Mouse (Mus musculus) embryonic facial prominence, embryonic 11.5 days (tissue): Measurements from ENCODE around the gene Lbhd2. TPM values are rescaled to one million over a fixed set of nuclear protein-coding genes. Genes with fewer than 3 reads are reported as not detected.
A peak's percentile ranks its signal among the peaks of the same experiment; 100 is the strongest.

ENCODE experiments used
- ATAC-seq: fragments of 200-750 bp; cut with Nextera tagmentation; replicated peaks from 2 replicates; pipeline ENCODE4 v1.8.0; 2017; ENCODE audit warnings: low read depth; ENCODE audit not compliant: insufficient number of reproducible peaks, low FRiP score, low TSS enrichment
- DNase-seq: peaks from one replicate; pipeline ENCODE4 v3.0.0-alpha.2; 2015; ENCODE audit warnings: low spot score
- H3K27ac ChIP-seq: fragments of 300-500 bp; sonication (generic); replicated peaks from 2 replicates; pipeline ENCODE4 v1.5.1; 2014; ENCODE audit warnings: mild to moderate bottlenecking, low read depth, low read length, control low read depth
- H3K27me3 ChIP-seq: fragments of 300-500 bp; sonication (generic); 2 replicates; pipeline ENCODE4 v1.6.1; 2014; ENCODE audit warnings: mild to moderate bottlenecking, low read length, moderate library complexity, mixed read lengths; ENCODE audit not compliant: control insufficient read depth, insufficient read depth
- H3K36me3 ChIP-seq: fragments of 300-500 bp; sonication (generic); replicated peaks from 2 replicates; pipeline ENCODE4 v1.6.1; 2014; ENCODE audit warnings: low read depth, mild to moderate bottlenecking, low read length, moderate library complexity, mixed read lengths; ENCODE audit not compliant: control insufficient read depth, insufficient read depth
- H3K4me1 ChIP-seq: fragments of 300-500 bp; sonication (generic); 2 replicates; pipeline ENCODE4 v1.6.1; 2014; ENCODE audit warnings: low read length, mixed read lengths; ENCODE audit not compliant: control insufficient read depth, insufficient read depth
- H3K4me2 ChIP-seq: fragments of 300-500 bp; sonication (generic); 2 replicates; pipeline ENCODE4 v1.6.1; 2014; ENCODE audit warnings: low read depth, mild to moderate bottlenecking, control low read depth, low read length, moderate library complexity
- H3K4me3 ChIP-seq: fragments of 300-500 bp; sonication (generic); 2 replicates; pipeline ENCODE4 v1.5.1; 2014; ENCODE audit warnings: low read depth, low read length, control low read depth
- H3K9ac ChIP-seq: fragments of 300-500 bp; sonication (generic); replicated peaks from 2 replicates; pipeline ENCODE4 v1.6.1; 2014; ENCODE audit warnings: mild to moderate bottlenecking, control low read depth, low read length
- H3K9me3 ChIP-seq: fragments of 300-500 bp; sonication (generic); replicated peaks from 2 replicates; pipeline ENCODE4 v1.6.1; 2016; ENCODE audit warnings: mild to moderate bottlenecking, low read length, inconsistent platforms, mixed read lengths; ENCODE audit not compliant: control insufficient read depth
- WGBS: fragments of 180-500 bp; shearing (Covaris S2); extraction: QIAGEN DNeasy Blood & Tissue Kit; methylation state at CpG from one replicate; pipeline ENCODE4 v1.1.7; 2014; 5-methylcytosine and 5-hydroxymethylcytosine counted together
- polyA plus RNA-seq: library from polyadenylated mRNA; unstranded; fragments of >200 nt; fragmentation: Nextera tagmentation; extraction: Ambion mirVana; gene quantifications from 2 replicates; pipeline ENCODE4 v1.2.1, GENCODE M21; 2014

Lbhd2 gene
- polyA plus RNA-seq, 1 experiment from 2014 or later: not detected

DNA sequence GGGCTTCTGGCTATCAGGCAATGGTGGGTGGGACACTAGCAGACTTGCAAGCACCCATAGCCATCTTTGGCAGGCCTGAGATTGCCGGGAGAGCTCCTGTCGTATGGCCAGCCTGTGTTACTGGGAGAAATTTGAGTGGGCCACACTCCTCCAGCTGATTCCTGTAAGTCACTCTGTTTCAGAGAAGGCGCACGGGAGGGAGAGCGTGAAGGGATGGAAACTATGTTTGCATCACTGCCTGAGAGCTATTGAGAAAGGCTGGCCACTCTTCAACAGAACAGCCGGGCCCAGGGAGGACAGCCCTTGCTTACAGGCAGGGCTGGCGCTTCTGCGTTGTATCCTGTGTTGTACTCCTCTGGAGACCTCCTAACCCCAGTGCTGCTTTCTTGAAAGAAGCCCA, 30.0 kb downstream of the Lbhd2 start:
- H3K27me3 ChIP-seq: peaks cover 5% of the 10 kb centered on the region
- WGBS: 76% methylated on average over 8 of the region's 8 CpGs
- H3K4me3 ChIP-seq: no peak overlapping the region
- no peaks in the 10 kb centered on the region for H3K9me3 ChIP-seq
- no peak overlapping the region for H3K4me2 ChIP-seq
- no peak overlapping the region for H3K9ac ChIP-seq
- DNase-seq (no peak), ATAC-seq (no peak)
- no peaks in the 10 kb centered on the region for H3K36me3 ChIP-seq
- H3K4me1 ChIP-seq: no peaks in the 10 kb centered on the region; the same call in 1 of the 2 replicates
- H3K27ac ChIP-seq: no peak overlapping the region

DNA sequence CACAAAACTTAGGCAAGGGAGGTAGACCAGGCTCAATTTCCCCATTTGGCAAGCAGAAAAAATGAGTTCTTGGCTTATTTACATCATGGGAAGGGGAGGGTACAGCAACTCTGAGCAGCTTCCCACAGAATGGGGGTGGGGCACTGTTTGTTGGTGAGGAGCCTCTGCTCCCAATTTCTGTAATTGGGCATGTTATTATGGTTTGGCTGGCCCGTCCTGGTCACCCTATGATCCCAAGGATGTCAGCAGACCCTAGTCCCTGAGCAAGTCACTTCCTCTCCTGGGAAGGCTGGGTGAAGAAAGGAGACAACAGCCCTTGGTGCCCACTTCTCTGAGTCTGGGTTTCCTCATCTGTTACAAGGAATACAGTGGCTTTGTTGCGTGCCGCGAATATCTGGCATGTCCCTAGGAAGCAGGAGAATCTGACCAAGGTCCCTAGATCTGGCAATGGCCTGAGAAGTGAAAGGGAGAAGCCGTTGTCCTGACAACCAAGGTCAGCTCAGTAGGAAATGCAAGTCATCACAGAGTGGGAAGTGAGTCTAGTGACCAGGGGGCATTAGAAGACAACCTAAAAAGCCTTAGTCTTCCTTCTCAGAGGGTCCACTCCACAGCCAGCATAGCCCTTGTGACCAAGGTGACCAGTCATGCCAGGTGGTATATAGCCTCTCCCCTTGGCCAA, 30.8 kb downstream of the Lbhd2 start:
- DNase-seq (no peak), ATAC-seq (no peak)
- Histone ChIP-seq H3K27me3 (peaks cover 11% of the 10 kb centered on the region), H3K4me2 (no peak overlapping the region), H3K9ac (no peak overlapping the region), H3K4me1 (peaks cover 6% of the 10 kb centered on the region), H3K4me3 (no peak overlapping the region), H3K9me3 (no peaks in the 10 kb centered on the region), H3K36me3 (no peaks in the 10 kb centered on the region), H3K27ac (no peak overlapping the region)
- 70% methylated on average over 5 of the region's 5 CpGs for WGBS

DNA sequence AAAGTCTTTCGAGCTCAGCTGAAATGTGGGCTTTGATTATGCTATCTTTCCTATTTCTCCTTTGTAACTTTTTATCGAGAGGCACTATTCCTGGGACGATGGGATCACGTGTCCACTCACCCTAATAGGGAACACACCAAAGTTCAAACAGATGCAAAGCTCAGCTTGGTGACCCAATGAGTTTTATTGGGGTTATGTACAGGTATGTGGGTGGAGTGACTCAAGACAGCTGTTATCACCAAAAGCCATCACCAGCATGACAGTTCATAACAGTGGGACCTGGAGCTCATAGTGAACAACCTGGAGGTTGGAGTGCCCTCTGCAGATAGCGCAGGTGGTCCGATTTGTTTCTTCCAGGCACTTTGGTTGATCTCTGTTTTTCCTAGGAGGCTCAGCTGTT, 32.2 kb downstream of the Lbhd2 start:
- Histone ChIP-seq H3K36me3 (no peaks in the 10 kb centered on the region), H3K4me1 (peaks cover 8% of the 10 kb centered on the region), H3K4me3 (no peak overlapping the region), H3K9me3 (no peaks in the 10 kb centered on the region), H3K9ac (no peak overlapping the region), H3K4me2 (no peak overlapping the region), H3K27ac (no peak overlapping the region), H3K27me3 (peaks cover 23% of the 10 kb centered on the region)
- WGBS: 86% methylated on average over 6 of the region's 6 CpGs
- DNase-seq (no peak), ATAC-seq (no peak)

DNA sequence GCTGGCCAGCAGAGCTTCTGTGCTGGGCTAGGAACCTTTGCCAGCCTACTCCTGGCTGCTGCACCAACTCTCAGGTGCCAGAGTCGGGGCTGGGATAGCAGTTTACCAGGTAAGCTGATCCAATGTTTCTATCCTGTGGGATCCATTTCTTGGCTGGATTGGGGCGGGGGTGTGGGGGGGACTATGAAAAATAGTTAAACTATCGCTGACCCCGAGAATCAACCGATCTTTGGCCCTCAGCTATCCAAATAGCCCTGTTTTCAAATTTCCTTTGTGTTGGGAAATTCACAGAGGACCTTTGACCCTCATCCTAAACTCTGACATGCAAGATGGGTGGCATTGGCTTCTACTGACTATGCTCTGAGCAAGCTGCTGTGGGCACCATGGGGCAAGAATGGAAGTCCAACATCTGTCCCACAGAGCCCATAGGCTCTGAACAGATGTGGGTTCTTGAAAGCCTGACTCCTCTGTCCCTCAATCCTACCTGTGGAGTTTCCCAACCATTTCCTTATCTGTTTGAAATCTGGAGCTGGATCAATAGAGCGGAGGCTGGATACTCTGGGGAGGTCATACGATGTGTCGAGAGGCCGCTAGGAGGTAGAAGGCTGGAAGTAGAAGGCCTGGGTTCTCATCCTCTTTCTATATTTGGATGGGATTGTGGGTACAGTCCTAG, 34.2 kb downstream of the Lbhd2 start:
- Histone ChIP-seq H3K9me3 (no peaks in the 10 kb centered on the region), H3K4me1 (peaks cover 10% of the 10 kb centered on the region), H3K36me3 (no peaks in the 10 kb centered on the region), H3K27me3 (peaks cover 43% of the 10 kb centered on the region), H3K9ac (no peak overlapping the region), H3K4me3 (no peak overlapping the region), H3K4me2 (no peak overlapping the region), H3K27ac (no peak overlapping the region)
- ATAC-seq (no peak), DNase-seq (no peak)
- 91% methylated on average over 9 of the region's 9 CpGs for WGBS

DNA sequence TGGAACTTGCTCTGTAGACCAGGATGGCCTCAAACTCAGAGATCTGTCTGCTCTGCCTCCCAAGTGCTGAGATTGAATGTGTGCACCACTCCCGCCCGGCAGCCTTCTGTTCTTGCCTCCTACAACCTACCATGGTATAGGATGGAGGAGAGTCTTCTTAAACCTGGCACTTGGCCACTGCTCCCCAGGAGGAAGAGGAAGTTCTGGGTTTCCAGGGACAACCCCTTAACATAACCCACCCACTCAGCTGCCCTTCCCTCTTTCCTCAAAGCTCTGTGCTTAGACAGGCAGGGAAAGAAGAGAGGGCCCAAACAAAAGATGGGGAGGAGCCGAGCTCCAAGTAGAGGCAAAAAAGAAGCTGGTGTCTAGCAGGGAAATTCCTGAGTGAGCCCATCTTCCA, 34.9 kb downstream of the Lbhd2 start:
- no peak overlapping the region for H3K4me3 ChIP-seq
- ATAC-seq (no peak), DNase-seq (no peak)
- 64% methylated on average over 3 of the region's 3 CpGs for WGBS
- no peaks in the 10 kb centered on the region for H3K36me3 ChIP-seq
- no peak overlapping the region for H3K9ac ChIP-seq
- H3K27ac ChIP-seq: no peak overlapping the region
- no peaks in the 10 kb centered on the region for H3K9me3 ChIP-seq
- H3K4me2 ChIP-seq: no peak overlapping the region
- H3K27me3 ChIP-seq: peaks cover 50% of the 10 kb centered on the region
- H3K4me1 ChIP-seq: peaks cover 10% of the 10 kb centered on the region

DNA sequence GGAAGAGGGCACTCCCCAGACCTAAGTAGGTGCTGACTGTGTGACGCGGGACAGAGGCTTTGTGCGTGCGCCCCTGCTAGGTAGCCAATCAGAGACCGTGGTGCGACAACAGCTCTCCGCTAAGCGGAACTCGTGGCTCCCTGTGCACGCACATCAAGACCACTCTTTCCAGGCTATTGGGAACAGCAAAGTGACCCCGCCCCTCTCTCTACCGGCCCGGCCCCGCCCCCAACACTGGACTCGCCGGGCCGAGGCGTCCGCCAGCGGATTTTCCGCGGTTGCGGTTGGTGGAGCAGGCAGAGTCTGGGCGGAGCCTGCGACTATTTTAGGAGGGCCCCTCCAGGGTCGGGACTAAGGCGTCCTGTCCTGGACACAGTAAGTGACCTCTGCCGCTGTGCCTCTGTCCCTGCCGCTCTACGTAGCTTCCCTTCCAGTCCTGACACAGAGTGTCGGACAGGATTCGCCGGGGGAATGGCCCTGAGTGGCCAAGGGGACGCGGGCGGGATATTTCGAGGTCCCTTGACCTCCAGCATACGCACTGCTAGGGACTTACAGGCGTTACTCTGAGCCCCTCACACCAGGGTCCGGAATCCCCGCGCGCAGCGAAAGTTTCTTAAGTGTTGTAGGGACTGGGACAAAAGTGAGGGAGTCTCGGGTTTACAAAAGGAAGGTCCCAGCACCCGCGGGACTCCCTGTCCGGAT, 35.9 kb downstream of the Lbhd2 start, which contains the start of gene Tnfaip2:
Gene Tnfaip2 (plus strand): TSS at position 161 of the 702 bp plus-strand sequence.
- peak; percentile 84 for DNase-seq
- ATAC-seq: peak; percentile 71
- H3K9me3 ChIP-seq: no peaks in the 10 kb centered on the region
- peak within 1 kb of the TSS; percentile 67 for H3K4me2 ChIP-seq
- no peaks in the 10 kb centered on the region for H3K36me3 ChIP-seq
- peaks cover 59% of the 10 kb centered on the region for H3K27me3 ChIP-seq
- H3K9ac ChIP-seq: peak within 1 kb of the TSS; percentile 32
- H3K4me3 ChIP-seq: peak within 1 kb of the TSS; percentile 38
- peaks cover 10% of the 10 kb centered on the region for H3K4me1 ChIP-seq
- H3K27ac ChIP-seq: no peak within 1 kb of the TSS
- WGBS: under 1% methylated on average over 48 of the region's 48 CpGs

DNA sequence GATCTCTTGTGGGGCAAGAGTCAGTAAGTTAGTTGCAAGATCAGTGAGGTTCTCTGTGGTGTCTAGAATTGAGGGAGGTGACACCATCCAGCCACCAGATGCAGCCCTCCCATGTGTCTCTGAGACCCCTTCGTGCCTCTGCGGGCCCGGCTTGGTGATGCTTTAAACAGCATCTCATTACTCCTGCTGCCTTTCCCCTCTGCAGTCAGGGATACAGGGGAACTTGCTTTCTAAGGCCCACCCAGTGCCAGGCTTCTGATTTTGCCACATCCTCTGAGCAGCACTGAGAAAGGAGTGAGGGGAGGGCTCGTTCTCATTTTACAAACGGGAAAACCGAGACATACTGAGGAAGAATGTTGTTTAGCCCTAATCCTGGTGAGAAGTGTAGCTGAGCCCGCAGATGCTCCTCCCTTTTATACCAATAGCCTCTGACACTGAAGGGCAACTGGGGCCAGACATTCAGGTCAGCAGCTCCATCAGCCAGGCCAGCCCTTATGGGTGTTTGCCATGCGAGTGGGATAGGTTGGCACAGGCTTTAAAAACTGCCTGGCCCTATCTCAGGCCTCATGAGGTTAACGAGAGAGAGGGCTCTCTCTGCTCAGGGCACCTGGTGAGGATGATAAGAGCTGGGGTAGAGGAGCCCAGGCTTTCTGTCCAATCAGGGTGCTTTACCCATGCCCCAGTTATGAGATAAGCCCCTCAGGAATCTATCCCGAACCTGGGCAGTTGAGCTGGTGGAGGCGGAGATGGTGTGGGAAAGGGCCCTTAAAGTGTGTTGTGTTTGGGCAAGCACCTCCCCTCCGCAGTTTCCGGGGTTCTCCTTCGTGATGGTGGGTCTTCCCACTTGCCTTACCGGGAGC, 36.6 kb downstream of the Lbhd2 start:
- WGBS: 9% methylated on average over 15 of the region's 15 CpGs
- no peak overlapping the region for H3K27ac ChIP-seq
- no peak for DNase-seq

More for the DNA sequence above, 36.6 kb downstream of the Lbhd2 start:
- Histone ChIP-seq H3K9me3 (no peaks in the 10 kb centered on the region), H3K4me1 (peaks cover 14% of the 10 kb centered on the region), H3K9ac (no peak overlapping the region; the same call in none of the 2 replicates), H3K36me3 (no peaks in the 10 kb centered on the region), H3K27me3 (peaks cover 67% of the 10 kb centered on the region), H3K4me3 (peak overlapping the region; percentile 38; the same call in 1 of the 2 replicates), H3K4me2 (peak overlapping the region; percentile 67)
- ATAC-seq: no peak
